Mouse (Mus musculus) forebrain, embryonic 15.5 days (tissue): Measurements from ENCODE around the gene Slc29a1. TPM values are rescaled to one million over a fixed set of nuclear protein-coding genes. Genes with fewer than 3 reads are reported as not detected.
"Not testable (repeated sequence)": the region's sequence is repeated elsewhere in the genome, so short reads cannot be mapped to it uniquely, and the experiment has no call there.

Experiments used
- ATAC-seq: fragments of 200-750 bp; cut with Nextera tagmentation; replicated peaks from 2 replicates; pipeline ENCODE4 v1.8.0; 2017; ENCODE audit warnings: mild to moderate bottlenecking, moderate TSS enrichment, moderate library complexity
- H3K27ac ChIP-seq: fragments of 300-500 bp; sonication (generic); replicated peaks from 2 replicates; pipeline ENCODE4 v1.5.1; 2015; ENCODE audit warnings: mild to moderate bottlenecking, inconsistent platforms
- H3K27me3 ChIP-seq: fragments of 300-500 bp; sonication (generic); 2 replicates; pipeline ENCODE4 v1.6.1; 2015; ENCODE audit warnings: inconsistent platforms
- H3K36me3 ChIP-seq: fragments of 300-500 bp; sonication (generic); 2 replicates; pipeline ENCODE4 v1.6.1; 2015; ENCODE audit warnings: mild to moderate bottlenecking, inconsistent platforms
- H3K4me1 ChIP-seq: fragments of 300-500 bp; sonication (generic); 2 replicates; pipeline ENCODE4 v1.6.1; 2015; ENCODE audit warnings: inconsistent platforms
- H3K4me2 ChIP-seq: fragments of 300-500 bp; sonication (generic); replicated peaks from 2 replicates; pipeline ENCODE4 v1.6.1; 2015; ENCODE audit warnings: mild to moderate bottlenecking, inconsistent platforms
- H3K4me3 ChIP-seq: fragments of 300-500 bp; sonication (generic); 2 replicates; pipeline ENCODE4 v1.5.1; 2015; ENCODE audit warnings: mild to moderate bottlenecking, inconsistent platforms
- H3K9ac ChIP-seq: fragments of 300-500 bp; sonication (generic); replicated peaks from 2 replicates; pipeline ENCODE4 v1.6.1; 2015; ENCODE audit warnings: mild to moderate bottlenecking, inconsistent platforms
- H3K9me3 ChIP-seq: fragments of 300-500 bp; sonication (generic); 2 replicates; pipeline ENCODE4 v1.6.1; 2016; ENCODE audit warnings: inconsistent platforms
- WGBS: fragments of 180-500 bp; shearing (Covaris S2); methylation state at CpG from one replicate; pipeline ENCODE4 v1.1.7; 2015; ENCODE audit warnings: mixed read lengths; 5-methylcytosine and 5-hydroxymethylcytosine counted together
- polyA plus RNA-seq: library from polyadenylated mRNA; unstranded; fragments of >200 nt; fragmentation: Nextera tagmentation; extraction: Ambion mirVana; gene quantifications from 2 replicates; pipeline ENCODE4 v1.2.1, GENCODE M21; 2015

Gene Slc29a1
- polyA plus RNA-seq, 1 experiment from 2014 or later: 62.5 TPM

GRCm38 (mm10) chr17:45626577-45627134, 27.2 kb upstream of the Slc29a1 start:
- Histone ChIP-seq H3K4me1 (peaks cover 19% of the 10 kb centered on the region), H3K4me3 (peak overlapping the region; percentile 16; the same call in 1 of the 2 replicates), H3K27me3 (no peaks in the 10 kb centered on the region), H3K9me3 (no peaks in the 10 kb centered on the region), H3K36me3 (no peaks in the 10 kb centered on the region), H3K27ac (no peak overlapping the region), H3K4me2 (peak overlapping the region; percentile 35), H3K9ac (no peak overlapping the region)
- ATAC-seq: no peak
- WGBS: 22% methylated on average over 15 of the region's 15 CpGs

- not testable (repeated sequence) for H3K27ac ChIP-seq, H3K27me3 ChIP-seq, H3K4me1 ChIP-seq, H3K4me2 ChIP-seq, H3K4me3 ChIP-seq, H3K9me3 ChIP-seq, ATAC-seq, H3K36me3 ChIP-seq, H3K9ac ChIP-seq
- 93% methylated on average over 8 of the region's 8 CpGs for WGBS
These were observed 24.0 kb upstream of the Slc29a1 start for GRCm38 (mm10) chr17:45623425-45623824.

- H3K4me2 ChIP-seq: peak overlapping the region; percentile 3; the same call in 1 of the 2 replicates
- H3K9me3 ChIP-seq: no peaks in the 10 kb centered on the region
- 36% methylated on average over 20 of the region's 20 CpGs for WGBS
- no peak overlapping the region for H3K9ac ChIP-seq
- H3K36me3 ChIP-seq: no peaks in the 10 kb centered on the region
- no peak for ATAC-seq
- H3K4me3 ChIP-seq: no peak overlapping the region
- H3K27ac ChIP-seq: peak overlapping the region; percentile 48; the same call in 1 of the 2 replicates
- no peaks in the 10 kb centered on the region for H3K27me3 ChIP-seq
- peaks cover 3% of the 10 kb centered on the region; the same call in 1 of the 2 replicates for H3K4me1 ChIP-seq
These were observed 20.2 kb upstream of the Slc29a1 start for GRCm38 (mm10) chr17:45619386-45620256.

- WGBS: 12% methylated on average over 8 of the region's 8 CpGs
- no peaks in the 10 kb centered on the region for H3K9me3 ChIP-seq
- H3K4me2 ChIP-seq: peak overlapping the region; percentile 3; the same call in 1 of the 2 replicates
- H3K27ac ChIP-seq: peak overlapping the region; percentile 48; the same call in 1 of the 2 replicates
- no peaks in the 10 kb centered on the region for H3K36me3 ChIP-seq
- H3K9ac ChIP-seq: no peak overlapping the region
- ATAC-seq: no peak
- H3K4me3 ChIP-seq: no peak overlapping the region
- H3K27me3 ChIP-seq: no peaks in the 10 kb centered on the region
- peaks cover 3% of the 10 kb centered on the region; the same call in 1 of the 2 replicates for H3K4me1 ChIP-seq
These were observed 19.6 kb upstream of the Slc29a1 start for GRCm38 (mm10) chr17:45618941-45619385.

- Histone ChIP-seq H3K9ac (no peak overlapping the region), H3K4me1 (peaks cover 3% of the 10 kb centered on the region; the same call in 1 of the 2 replicates), H3K36me3 (no peaks in the 10 kb centered on the region), H3K4me3 (no peak overlapping the region), H3K4me2 (no peak overlapping the region), H3K27me3 (no peaks in the 10 kb centered on the region), H3K27ac (no peak overlapping the region), H3K9me3 (no peaks in the 10 kb centered on the region)
- no peak for ATAC-seq
- 92% methylated on average over 6 of the region's 6 CpGs for WGBS
These were observed 18.2 kb upstream of the Slc29a1 start for GRCm38 (mm10) chr17:45617655-45618054.

GRCm38 (mm10) chr17:45616679-45617078, 17.3 kb upstream of the Slc29a1 start:
- Histone ChIP-seq H3K4me2 (no peak overlapping the region), H3K9me3 (no peaks in the 10 kb centered on the region), H3K27ac (no peak overlapping the region), H3K9ac (no peak overlapping the region), H3K4me1 (peaks cover 3% of the 10 kb centered on the region; the same call in 1 of the 2 replicates), H3K27me3 (no peaks in the 10 kb centered on the region), H3K4me3 (no peak overlapping the region), H3K36me3 (no peaks in the 10 kb centered on the region)
- 76% methylated on average over 3 of the region's 3 CpGs for WGBS
- no peak for ATAC-seq

- WGBS: 72% methylated on average over 4 of the region's 4 CpGs
- no peak overlapping the region for H3K4me2 ChIP-seq
These were observed 16.7 kb upstream of the Slc29a1 start for GRCm38 (mm10) chr17:45616046-45616650.

GRCm38 (mm10) chr17:45612921-45613320, 13.5 kb upstream of the Slc29a1 start:
- ATAC-seq: no peak
- Histone ChIP-seq H3K4me1 (no peaks in the 10 kb centered on the region), H3K9ac (no peak overlapping the region), H3K27me3 (no peaks in the 10 kb centered on the region), H3K4me2 (no peak overlapping the region), H3K9me3 (no peaks in the 10 kb centered on the region), H3K36me3 (no peaks in the 10 kb centered on the region), H3K4me3 (no peak overlapping the region), H3K27ac (no peak overlapping the region)
- WGBS: 91% methylated on average over 7 of the region's 7 CpGs

More at GRCm38 (mm10) chr17:45616046-45616650, 16.7 kb upstream of the Slc29a1 start:
- Histone ChIP-seq H3K9ac (no peak overlapping the region), H3K4me3 (no peak overlapping the region), H3K36me3 (no peaks in the 10 kb centered on the region), H3K9me3 (no peaks in the 10 kb centered on the region), H3K4me1 (peaks cover 3% of the 10 kb centered on the region; the same call in 1 of the 2 replicates), H3K27ac (no peak overlapping the region), H3K27me3 (no peaks in the 10 kb centered on the region)
- ATAC-seq: no peak

- Histone ChIP-seq H3K4me1 (no peaks in the 10 kb centered on the region), H3K36me3 (no peaks in the 10 kb centered on the region), H3K9ac (no peak overlapping the region), H3K9me3 (no peaks in the 10 kb centered on the region), H3K27ac (no peak overlapping the region), H3K4me3 (no peak overlapping the region), H3K4me2 (no peak overlapping the region), H3K27me3 (no peaks in the 10 kb centered on the region)
- no peak for ATAC-seq
- 84% methylated on average over 8 of the region's 8 CpGs for WGBS
These were observed 12.6 kb upstream of the Slc29a1 start for GRCm38 (mm10) chr17:45612008-45612407.

GRCm38 (mm10) chr17:45610144-45610866, 10.9 kb upstream of the Slc29a1 start:
- no peaks in the 10 kb centered on the region for H3K4me1 ChIP-seq
- H3K4me3 ChIP-seq: no peak overlapping the region
- H3K27me3 ChIP-seq: no peaks in the 10 kb centered on the region
- no peak overlapping the region for H3K27ac ChIP-seq
- ATAC-seq: no peak
- WGBS: 32% methylated on average over 5 of the region's 5 CpGs
- no peaks in the 10 kb centered on the region for H3K9me3 ChIP-seq
- H3K4me2 ChIP-seq: no peak overlapping the region
- no peaks in the 10 kb centered on the region for H3K36me3 ChIP-seq
- H3K9ac ChIP-seq: no peak overlapping the region

- no peaks in the 10 kb centered on the region for H3K9me3 ChIP-seq
- H3K4me3 ChIP-seq: no peak overlapping the region
- 93% methylated on average over 4 of the region's 4 CpGs for WGBS
- no peak overlapping the region for H3K9ac ChIP-seq
- H3K27ac ChIP-seq: no peak overlapping the region
- H3K36me3 ChIP-seq: no peaks in the 10 kb centered on the region
- no peak overlapping the region for H3K4me2 ChIP-seq
- no peak for ATAC-seq
- H3K4me1 ChIP-seq: no peaks in the 10 kb centered on the region
- no peaks in the 10 kb centered on the region for H3K27me3 ChIP-seq
These were observed 9.0 kb upstream of the Slc29a1 start for GRCm38 (mm10) chr17:45608396-45608795.
